Mouse (Mus musculus): ENCODE results near the gene Mlxipl.

GRCm38 (mm10) chr5:135076931-135077505, 12.7 kb upstream of the Mlxipl start:
- TF ChIP-seq GATA1 (IDR thresholded peaks at IDR 0.05; ENCODE audit: borderline replicate concordance, low read length), result no peak
- TF ChIP-seq FLI1 (IDR thresholded peaks at IDR 0.05; ENCODE audit: low read length), result no peak

All from megakaryocyte, embryonic 14.5 days (primary cell).